Comparison of ENCODE assay signal across 9 mouse cellular contexts in genomic region chr11:98052989-98053834, GRCm38 (mm10). TPM values are rescaled to one million over a fixed set of nuclear protein-coding genes. Genes with fewer than 3 reads are reported as not detected.
A peak's percentile ranks its signal among the peaks of the same experiment; 100 is the strongest.
DNase-seq lines count a peak whose midpoint lies in the region; ATAC-seq and TF ChIP-seq lines count a peak whose summit lies in the region.
"Had no signal": no experiment of that assay in that cellular context is flagged by ENCODE, and none has a peak within 500 bp of the region (broad histone marks: within the 10 kb centered on the region; RNA-seq: fewer than 3 reads in every experiment).

Stac2 (minus strand) TSS chr11:98053462.

- H3K4me1 ChIP-seq in cortical plate, adult 2 months (ENCODE audit: control insufficient read depth, insufficient read depth, low read length), result peaks cover 9% of the 10 kb centered on the region
- H3K4me1 ChIP-seq in heart, adult 2 months (ENCODE audit: control insufficient read depth, insufficient read depth, low read length), result no peaks in the 10 kb centered on the region
- no peaks in the 10 kb centered on the region; the same call in 1 of the 2 replicates for H3K4me1 ChIP-seq in midbrain, postnatal 0 days (ENCODE audit: insufficient read depth, low read length)
- H3K4me1 ChIP-seq in stomach, postnatal 0 days (replicated peaks; ENCODE audit: control insufficient read depth, insufficient read depth), result 0 out of 2 replicates have a peak, but pooled peaks cover 2% of the 10 kb centered on the region

- no peaks in the 10 kb centered on the region for H3K9me3 ChIP-seq in midbrain, postnatal 0 days (ENCODE audit: low read length)
- H3K9me3 ChIP-seq in stomach, postnatal 0 days (ENCODE audit: control insufficient read depth, low read length), result no peaks in the 10 kb centered on the region

- no peak for TF ChIP-seq EP300 in heart, adult 2 months (IDR thresholded peaks at IDR 0.05; ENCODE audit: insufficient read depth, low read depth, low read length)
- TF ChIP-seq EP300 in stomach, postnatal 0 days (optimal IDR thresholded peaks at IDR 0.05), result no peak

- no peak for TF ChIP-seq POLR2A in cortical plate, adult 2 months (IDR thresholded peaks at IDR 0.05; ENCODE audit: extremely low read depth, insufficient read depth, low read length)
- TF ChIP-seq POLR2A in heart, adult 2 months (IDR thresholded peaks at IDR 0.05; ENCODE audit: insufficient read depth, low read depth, low read length), result no peak

- H3K9ac ChIP-seq in heart, adult 2 months (ENCODE audit: low read depth, low read length), result peak within 1 kb of the TSS; percentile 34
- H3K9ac ChIP-seq in midbrain, postnatal 0 days (replicated peaks; ENCODE audit: low read length, poor library complexity, severe bottlenecking), result peak within 1 kb of the TSS; percentile 52
- peak within 1 kb of the TSS; percentile 41 for H3K9ac ChIP-seq in stomach, postnatal 0 days (ENCODE audit: low read length)

- no peak within 1 kb of the TSS for H3K27ac ChIP-seq in cortical plate, adult 2 months (ENCODE audit: insufficient read depth, low read length)
- no peak within 1 kb of the TSS for H3K27ac ChIP-seq in heart, adult 2 months
- H3K27ac ChIP-seq in midbrain, postnatal 0 days (ENCODE audit: low read depth, low read length), result no peak within 1 kb of the TSS
- H3K27ac ChIP-seq in stomach, postnatal 0 days (replicated peaks), result no peak within 1 kb of the TSS

- H3K27me3 ChIP-seq in heart, adult 2 months (ENCODE audit: control insufficient read depth, insufficient read depth, low read length), result peaks cover 10% of the 10 kb centered on the region
- peaks cover 25% of the 10 kb centered on the region for H3K27me3 ChIP-seq in midbrain, postnatal 0 days (ENCODE audit: insufficient read depth, low read length)
- no peaks in the 10 kb centered on the region; the same call in none of the 2 replicates for H3K27me3 ChIP-seq in stomach, postnatal 0 days (ENCODE audit: control insufficient read depth, insufficient read depth, low read length)
- H3K27me3 ChIP-seq: CH12.LX had no signal

- DNase-seq in layer of hippocampus, adult 18-20 months (ENCODE audit: low spot score in 2 of 2), result peak; percentile 58 to 62
- no peak for DNase-seq in layer of hippocampus, adult 11-12 months (ENCODE audit: low spot score)
- peak; percentile 78 for DNase-seq in heart, adult 2 months
- DNase-seq in kidney, adult 18-20 months, result peak; percentile 65
- peak; percentile 69 for DNase-seq in liver
- DNase-seq in midbrain, postnatal 0 days (ENCODE audit: low spot score), result peak; percentile 77
- DNase-seq in stomach, postnatal 0 days (ENCODE audit: low spot score), result peak; percentile 62

- H3K36me3 ChIP-seq in heart, adult 2 months (ENCODE audit: control insufficient read depth, insufficient read depth, low read length), result no peaks in the 10 kb centered on the region
- H3K36me3 ChIP-seq in midbrain, postnatal 0 days (ENCODE audit: insufficient read depth, low read length), result no peaks in the 10 kb centered on the region
- H3K36me3 ChIP-seq in stomach, postnatal 0 days (ENCODE audit: control insufficient read depth, insufficient read depth, low read length), result no peaks in the 10 kb centered on the region

- 6% methylated on average over 43 of the region's 48 CpGs for WGBS in heart, adult 2 months
- 1% methylated on average over 37 of the region's 48 CpGs for WGBS in midbrain, postnatal 0 days
- WGBS in stomach, postnatal 0 days, result 4% methylated on average over 27 of the region's 48 CpGs

- H3K4me2 ChIP-seq in midbrain, postnatal 0 days (ENCODE audit: low read depth, low read length, poor library complexity, severe bottlenecking), result peak within 1 kb of the TSS; percentile 64
- peak within 1 kb of the TSS; percentile 71 for H3K4me2 ChIP-seq in stomach, postnatal 0 days (replicated peaks; ENCODE audit: low read depth)

- no peaks in the 10 kb centered on the region for H3K79me2 ChIP-seq in heart, adult 2 months (replicated peaks; ENCODE audit: control insufficient read depth, insufficient read depth, low read length)

- intact Hi-C loops in heart, adult 2 months (cut with DNase I), result no loop called here

- TF ChIP-seq CTCF in cortical plate, adult 2 months (IDR thresholded peaks at IDR 0.05; ENCODE audit: extremely low read depth, insufficient read depth, low read length), result no peak
- TF ChIP-seq CTCF in heart, adult 2 months (IDR thresholded peaks at IDR 0.05), result no peak
- TF ChIP-seq CTCF in midbrain, postnatal 0 days (IDR thresholded peaks at IDR 0.05), result no peak
- no peak for TF ChIP-seq CTCF in stomach, postnatal 0 days (IDR thresholded peaks at IDR 0.05; ENCODE audit: low read depth)

- ATAC-seq in midbrain, postnatal 0 days (ENCODE audit: low FRiP score), result peak; percentile 35; the same call in 1 of the 2 replicates
- ATAC-seq in stomach, postnatal 0 days (ENCODE audit: low FRiP score, low TSS enrichment), result peak; percentile 49

- H3K4me3 ChIP-seq in cortical plate, adult 2 months (ENCODE audit: insufficient read depth, low read length), result peak within 1 kb of the TSS; percentile 41
- H3K4me3 ChIP-seq in heart, adult 2 months, result peak within 1 kb of the TSS; percentile 49
- H3K4me3 ChIP-seq in midbrain, postnatal 0 days (ENCODE audit: low read depth, low read length), result peak within 1 kb of the TSS; percentile 49
- peak within 1 kb of the TSS; percentile 40 for H3K4me3 ChIP-seq in stomach, postnatal 0 days (ENCODE audit: low read depth, low read length)

RNA-seq across cellular contexts. Expression of gene Stac2, which starts in this region (rescaled TPM):
- 10 to 100 TPM; 45.7 to 55.2 TPM for total RNA-seq in layer of hippocampus, adult 18-20 months (2021)
- polyA plus RNA-seq in cortical plate, adult 2 months (2012; rRNA removed), result 49.7 and 51.6 TPM in 2 replicates
- total RNA-seq in heart, adult 2 months (2021), result under 1 TPM; 0.10 to 0.20 TPM
- polyA plus RNA-seq in heart, adult 2 months (2012; rRNA removed), result 0.09 and 0.35 TPM in 2 replicates
- total RNA-seq in midbrain, postnatal 0 days (2014; rRNA removed), result 4.4 and 8.3 TPM in 2 replicates
- polyA plus RNA-seq in midbrain, postnatal 0 days (2015; fragmentation: Nextera tagmentation; extraction: Ambion mirVana), result 3.5 and 4.1 TPM in 2 replicates
- 0.05 and 0.08 TPM in 2 replicates for polyA plus RNA-seq in stomach, postnatal 0 days (2015; fragmentation: Nextera tagmentation; extraction: Ambion mirVana)
- total RNA-seq: CH12.LX had no signal

Comparison
In these comparisons a context has a peak if more than half of its experiments do, and no peak if none do; other contexts are left out.
1. Peak in DNase-seq, H3K4me3 ChIP-seq and H3K9ac ChIP-seq in heart, adult 2 months; RNA of the gene not detected or under 1 TPM.
2. Peak in DNase-seq, ATAC-seq, H3K4me3 ChIP-seq, H3K9ac ChIP-seq and H3K4me2 ChIP-seq in stomach, postnatal 0 days; RNA of the gene not detected or under 1 TPM.